20 mouse cellular contexts compared by ENCODE assay signal in genomic region chr7:109924965-109925364, GRCm38 (mm10). TPM values are rescaled to one million over a fixed set of nuclear protein-coding genes. Genes with fewer than 3 reads are reported as not detected.
DNase-seq lines count a peak whose midpoint lies in the region; ATAC-seq and TF ChIP-seq lines count a peak whose summit lies in the region.
"Had no signal": no experiment of that assay in that cellular context is flagged by ENCODE, and none has a peak within 500 bp of the region (broad histone marks: within the 10 kb centered on the region; RNA-seq: fewer than 3 reads in every experiment).

No protein-coding gene starts in this region.

- DNase-seq in hindbrain, embryonic 11.5 days (ENCODE audit: low spot score), result no peak
- peak; percentile 3 for DNase-seq in CH12.LX (ENCODE audit: extremely low read depth)
- peak; percentile 26 for DNase-seq in lung, postnatal 25 days (ENCODE audit: low spot score)
- DNase-seq in heart, postnatal 14 days, result no peak
- no peak for DNase-seq in frontal cortex, postnatal 14 days (ENCODE audit: low spot score in 2 of 2)
- DNase-seq: adrenal gland, adult 2 months; gastrocnemius, postnatal 25 days; heart, adult 2 months; heart, postnatal 4 days; kidney, postnatal 36 days; right cerebral cortex, postnatal 14 days; spleen, adult 18-20 months had no signal

- in situ Hi-C loops in CH12.LX (cut with MboI; ENCODE audit: low pct_ligation_motif_present, low pct_unique_long_range_greater_than_20kb, low sequenced_read_pairs), result no loop called here

- no peak overlapping the region for H3K4me2 ChIP-seq in hindbrain, embryonic 13.5 days
- H3K4me2 ChIP-seq in hindbrain, embryonic 11.5 days (replicated peaks; ENCODE audit: low read depth, low read length), result no peak overlapping the region
- H3K4me2 ChIP-seq in CH12.LX (ENCODE audit: insufficient read depth, low read depth, poor library complexity, severe bottlenecking), result no peak overlapping the region
- H3K4me2 ChIP-seq: midbrain, embryonic 12.5 days had no signal

- TF ChIP-seq CTCF in CH12.LX (conservative IDR thresholded peaks at IDR 0.05 in 1 of 2, IDR thresholded peaks at IDR 0.05 in 1 of 2; ENCODE audit: low read depth in 2 of 2, low read length in 2 of 2), result no peak
- TF ChIP-seq CTCF in cortical plate, adult 2 months (IDR thresholded peaks at IDR 0.05; ENCODE audit: extremely low read depth, insufficient read depth, low read length), result no peak

- intact Hi-C loops in heart, postnatal 14 days (cut with DNase I), result no loop called here

- peak overlapping the region; percentile 30; the same call in 1 of the 2 replicates for H3K27ac ChIP-seq in hindbrain, embryonic 13.5 days
- no peak overlapping the region for H3K27ac ChIP-seq in hindbrain, embryonic 11.5 days (ENCODE audit: low read depth, low read length)
- H3K27ac ChIP-seq in CH12.LX (ENCODE audit: insufficient read depth, low read depth), result no peak overlapping the region
- H3K27ac ChIP-seq in cortical plate, adult 2 months (ENCODE audit: insufficient read depth, low read length), result peak overlapping the region; percentile 39; the same call in 1 of the 2 replicates
- H3K27ac ChIP-seq: heart, adult 2 months; liver, embryonic 14.5 days; midbrain, embryonic 12.5 days had no signal

- no peak for TF ChIP-seq EP300 in CH12.LX (IDR thresholded peaks at IDR 0.05; ENCODE audit: low read length)

- TF ChIP-seq POLR2A in CH12.LX (IDR thresholded peaks at IDR 0.05; ENCODE audit: low read depth, low read length), result no peak
- no peak for TF ChIP-seq POLR2A in cortical plate, adult 2 months (IDR thresholded peaks at IDR 0.05; ENCODE audit: extremely low read depth, insufficient read depth, low read length)

- dilution Hi-C loops in CH12.LX (cut with MboI; ENCODE audit: extremely low pct_ligation_motif_present, extremely low pct_unique_long_range_greater_than_20kb, low sequenced_read_pairs), result no loop called here

- WGBS in hindbrain, embryonic 13.5 days, result 72% methylated on average over 2 of the region's 2 CpGs
- 77% methylated on average over 2 of the region's 2 CpGs for WGBS in hindbrain, embryonic 11.5 days

- H3K9me3 ChIP-seq in hindbrain, embryonic 13.5 days, result no peaks in the 10 kb centered on the region
- no peaks in the 10 kb centered on the region for H3K9me3 ChIP-seq in hindbrain, embryonic 11.5 days (ENCODE audit: control insufficient read depth, low read length)
- H3K9me3 ChIP-seq in CH12.LX (replicated peaks; ENCODE audit: low read length), result no peaks in the 10 kb centered on the region
- H3K9me3 ChIP-seq: midbrain, embryonic 12.5 days had no signal

- no peak overlapping the region for H3K4me3 ChIP-seq in hindbrain, embryonic 13.5 days
- no peak overlapping the region for H3K4me3 ChIP-seq in hindbrain, embryonic 11.5 days (ENCODE audit: low read depth, low read length)
- H3K4me3 ChIP-seq in CH12.LX (replicated peaks in 1 of 3; ENCODE audit: low read depth in 2 of 3, low read length in 2 of 3, poor library complexity in 1 of 3), result no peak overlapping the region
- no peak overlapping the region for H3K4me3 ChIP-seq in cortical plate, adult 2 months (ENCODE audit: insufficient read depth, low read length)
- H3K4me3 ChIP-seq: heart, adult 2 months; midbrain, embryonic 12.5 days had no signal

- no peak for ATAC-seq in hindbrain, embryonic 13.5 days (ENCODE audit: low FRiP score)
- ATAC-seq in hindbrain, embryonic 11.5 days (ENCODE audit: low FRiP score), result no peak
- ATAC-seq: forebrain, embryonic 14.5 days; intestine, embryonic 16.5 days had no signal

- peaks cover 8% of the 10 kb centered on the region for H3K4me1 ChIP-seq in hindbrain, embryonic 13.5 days (replicated peaks)
- H3K4me1 ChIP-seq in hindbrain, embryonic 11.5 days (replicated peaks; ENCODE audit: control insufficient read depth, insufficient read depth, low read length), result no peaks in the 10 kb centered on the region
- peaks cover 0 to 16% of the 10 kb centered on the region in 2 experiments; a peak in 2 of 4 replicates for H3K4me1 ChIP-seq in CH12.LX (ENCODE audit: control insufficient read depth in 1 of 2, insufficient read depth in 2 of 2)
- H3K4me1 ChIP-seq in cortical plate, adult 2 months (ENCODE audit: control insufficient read depth, insufficient read depth, low read length), result peaks cover 4% of the 10 kb centered on the region

- peaks cover 46% of the 10 kb centered on the region for H3K36me3 ChIP-seq in hindbrain, embryonic 13.5 days
- H3K36me3 ChIP-seq in hindbrain, embryonic 11.5 days (ENCODE audit: control insufficient read depth, insufficient read depth, low read length), result no peaks in the 10 kb centered on the region; the same call in 1 of the 2 replicates
- peaks cover 0 to 35% of the 10 kb centered on the region in 2 experiments for H3K36me3 ChIP-seq in CH12.LX (replicated peaks in 1 of 2; ENCODE audit: control insufficient read depth in 1 of 2, insufficient read depth in 1 of 2, low read length in 1 of 2)

- TF ChIP-seq RAD21 in CH12.LX (IDR thresholded peaks at IDR 0.05; ENCODE audit: low read depth, low read length), result no peak

- no peak overlapping the region for H3K9ac ChIP-seq in hindbrain, embryonic 13.5 days
- no peak overlapping the region for H3K9ac ChIP-seq in hindbrain, embryonic 11.5 days (ENCODE audit: low read depth, low read length)
- no peak overlapping the region for H3K9ac ChIP-seq in CH12.LX (ENCODE audit: insufficient read depth, low read depth)
- H3K9ac ChIP-seq: liver, embryonic 14.5 days; midbrain, embryonic 12.5 days had no signal

- no peaks in the 10 kb centered on the region for H3K27me3 ChIP-seq in hindbrain, embryonic 13.5 days
- H3K27me3 ChIP-seq in hindbrain, embryonic 11.5 days (ENCODE audit: control insufficient read depth, insufficient read depth, low read length), result no peaks in the 10 kb centered on the region
- no peaks in the 10 kb centered on the region for H3K27me3 ChIP-seq in CH12.LX (replicated peaks)
- H3K27me3 ChIP-seq: midbrain, embryonic 12.5 days had no signal

- no peaks in the 10 kb centered on the region for H3K79me2 ChIP-seq in CH12.LX (replicated peaks; ENCODE audit: control insufficient read depth, extremely low read depth, insufficient read depth, poor library complexity, severe bottlenecking)

TF ChIP-seq in CH12.LX, 34 proteins besides CTCF, POLR2A, EP300 and RAD21:
- TF ChIP-seq MYC (IDR thresholded peaks at IDR 0.05; ENCODE audit: low read depth, low read length) (no peak), KAT2A (IDR thresholded peaks at IDR 0.05; ENCODE audit: insufficient replicate concordance, low read length) (no peak), MEF2A (IDR thresholded peaks at IDR 0.05; ENCODE audit: borderline replicate concordance, low read depth, low read length) (no peak), ZNF384 (IDR thresholded peaks at IDR 0.05; ENCODE audit: low read depth, low read length) (no peak), ELF1 (IDR thresholded peaks at IDR 0.05; ENCODE audit: low read depth, low read length) (no peak), CHD1 (IDR thresholded peaks at IDR 0.05; ENCODE audit: low read depth, low read length) (no peak), POLR2AphosphoS2 (IDR thresholded peaks at IDR 0.05; ENCODE audit: low read depth, low read length) (no peak), JUND (conservative IDR thresholded peaks at IDR 0.05; ENCODE audit: low read depth, low read length) (no peak), MAX (IDR thresholded peaks at IDR 0.05; ENCODE audit: low read length) (no peak), USF1 (IDR thresholded peaks at IDR 0.05; ENCODE audit: low read depth, low read length) (no peak), GABPA (IDR thresholded peaks at IDR 0.05; ENCODE audit: insufficient replicate concordance, low read depth, low read length) (no peak), E2F4 (IDR thresholded peaks at IDR 0.05; ENCODE audit: insufficient replicate concordance, low read depth, low read length) (no peak), PAX5 (IDR thresholded peaks at IDR 0.05; ENCODE audit: low read length) (no peak), MXI1 (IDR thresholded peaks at IDR 0.05; ENCODE audit: low read depth, low read length) (no peak)

RNA-seq across cellular contexts. Expression of gene Dennd5a, which starts 35.3 kb away (rescaled TPM):
- 41.6 and 42.5 TPM in 2 replicates for polyA plus RNA-seq in hindbrain, embryonic 13.5 days (2015; fragmentation: Nextera tagmentation; extraction: Ambion mirVana)
- polyA plus RNA-seq in hindbrain, embryonic 11.5 days (2014; fragmentation: Nextera tagmentation; extraction: Ambion mirVana), result 52.5 and 57.3 TPM in 2 replicates
- total RNA-seq in CH12.LX (2012; rRNA removed) (14.8 and 20.7 TPM in 2 replicates), CH12.LX (2014; rRNA removed) (29.5 and 32.8 TPM in 2 replicates)
- 15.8 and 24.6 TPM in 2 replicates for polyA plus RNA-seq in CH12.LX (2012; ENCODE audit: insufficient read length, low read depth)
- polyA plus RNA-seq in cortical plate, adult 2 months (2012; rRNA removed), result 214 and 216 TPM in 2 replicates
- 100 to 1,000 TPM; 151 to 158 TPM for total RNA-seq in heart, postnatal 14 days (2021)

RNA-seq across cellular contexts. Expression of gene Scube2, which starts 59.5 kb away (rescaled TPM):
- polyA plus RNA-seq in hindbrain, embryonic 13.5 days (2015; fragmentation: Nextera tagmentation; extraction: Ambion mirVana), result 1.4 and 1.9 TPM in 2 replicates
- 3.2 and 4.3 TPM in 2 replicates for polyA plus RNA-seq in hindbrain, embryonic 11.5 days (2014; fragmentation: Nextera tagmentation; extraction: Ambion mirVana)
- total RNA-seq in CH12.LX (2012; rRNA removed) (not detected in 2 replicates), CH12.LX (2014; rRNA removed) (not detected in 2 replicates)
- not detected in 2 replicates for polyA plus RNA-seq in CH12.LX (2012; ENCODE audit: insufficient read length, low read depth)
- polyA plus RNA-seq in cortical plate, adult 2 months (2012; rRNA removed), result 0.35 and 0.57 TPM in 2 replicates
- 10 to 100 TPM; 15.4 to 15.6 TPM for total RNA-seq in heart, postnatal 14 days (2021)
- total RNA-seq: megakaryocyte progenitor cell, adult 5-6 weeks; monocyte, adult 5-6 weeks had no signal

Comparison
In these comparisons a context has a peak if more than half of its experiments do, and no peak if none do; other contexts are left out.
1. H3K27ac ChIP-seq: peak in hindbrain, embryonic 13.5 days (single experiment) and cortical plate, adult 2 months (single experiment); none in hindbrain, embryonic 11.5 days (single experiment) and CH12.LX (single experiment).
2. DNase-seq: peak in CH12.LX (single experiment) and lung, postnatal 25 days (single experiment); none in hindbrain, embryonic 11.5 days (single experiment), heart, postnatal 14 days (0 of 2) and frontal cortex, postnatal 14 days (0 of 2).